Mouse (Mus musculus): ENCODE measurements around the gene Vmn1r127. TPM values are rescaled to one million over a fixed set of nuclear protein-coding genes. Genes with fewer than 3 reads are reported as not detected.

The Vmn1r127 gene
- not detected for total RNA-seq (2023)

GRCm38 (mm10) chr7:21319761-21320160, at the start of gene Vmn1r127:
Gene Vmn1r127, minus strand, starts transcription at chr7:21319861.

GRCm38 (mm10) chr7:21361191-21361590, 41.5 kb upstream of the Vmn1r127 start, which contains the start of gene Vmn1r129:
Gene Vmn1r129, minus strand, starts transcription at chr7:21361291.

GRCm38 (mm10) chr7:21349073-21349472, 29.4 kb upstream of the Vmn1r127 start, which contains the start of gene Vmn1r128:
Gene Vmn1r128, plus strand, starts transcription at chr7:21349373.

GRCm38 (mm10) chr7:21301367-21301766, 18.3 kb downstream of the Vmn1r127 start, which contains the start of gene Vmn1r126:
Gene Vmn1r126, minus strand, starts transcription at chr7:21301467.

GRCm38 (mm10) chr7:21271879-21272278, 47.8 kb downstream of the Vmn1r127 start, which contains the start of gene Vmn1r125:
Gene Vmn1r125, plus strand, starts transcription at chr7:21272179.

Other genes starting within 250 kb of the Vmn1r127 start
- not detected for gene Vmn1r121, start 221.3 kb downstream of the Vmn1r127 start, total RNA-seq (2023)
- not detected for gene Vmn1r122, start 185.7 kb downstream of the Vmn1r127 start, total RNA-seq (2023)
- gene Vmn1r123, start 157.7 kb downstream of the Vmn1r127 start, total RNA-seq (2023) = not detected
- gene Gm5157, start 129.4 kb downstream of the Vmn1r127 start, total RNA-seq (2023) = not detected
- gene Vmn1r124, start 59.2 kb downstream of the Vmn1r127 start, total RNA-seq (2023) = not detected
- not detected for gene Vmn1r125, start 47.7 kb downstream of the Vmn1r127 start, total RNA-seq (2023)
- gene Vmn1r126, start 18.4 kb downstream of the Vmn1r127 start, total RNA-seq (2023) = not detected
- gene Vmn1r128, start 29.5 kb upstream of the Vmn1r127 start, total RNA-seq (2023) = not detected
- gene Vmn1r129, start 41.4 kb upstream of the Vmn1r127 start, total RNA-seq (2023) = not detected
- not detected for gene Gm6882, start 112.9 kb upstream of the Vmn1r127 start, total RNA-seq (2023)
- gene Vmn1r130, start 191.9 kb upstream of the Vmn1r127 start, total RNA-seq (2023) = not detected
- not detected for gene Vmn1r131, start 226.2 kb upstream of the Vmn1r127 start, total RNA-seq (2023)

Data from B cell, adult 67 days (primary cell).